Mouse (Mus musculus): ENCODE measurements around the gene Olfr1282.
"Not testable (repeated sequence)": the region's sequence is repeated elsewhere in the genome, so short reads cannot be mapped to it uniquely, and the experiment has no call there.

Olfr1282 gene

GRCm38 (mm10) chr2:111335976-111336375 lies at the start of gene Olfr1282:
Olfr1282 (minus strand) TSS chr2:111336076.
- DNase-seq (ENCODE audit: low read depth), result no peak

GRCm38 (mm10) chr2:111375222-111375621 lies 39.3 kb upstream of the Olfr1282 start, which contains the start of gene Olfr1284:
Olfr1284 (plus strand) TSS chr2:111375522.
- no peak for DNase-seq (ENCODE audit: low read depth)

GRCm38 (mm10) chr2:111366490-111366889 lies 30.6 kb upstream of the Olfr1282 start, which contains the start of gene Olfr1283:
Olfr1283 (plus strand) TSS chr2:111366790.
- no peak for DNase-seq (ENCODE audit: low read depth)

GRCm38 (mm10) chr2:111333721-111334120 lies 2.2 kb downstream of the Olfr1282 start:
- DNase-seq (ENCODE audit: low read depth), result not testable (repeated sequence)

- no peak for DNase-seq (ENCODE audit: low read depth)
These were observed 9.7 kb downstream of the Olfr1282 start, which contains the start of gene Olfr1281 for GRCm38 (mm10) chr2:111326220-111326619. Olfr1281 (plus strand) TSS chr2:111326520.

- DNase-seq (ENCODE audit: low read depth), result no peak
These were observed 22.2 kb downstream of the Olfr1282 start, which contains the start of gene Olfr1280 for GRCm38 (mm10) chr2:111313717-111314116. Olfr1280 (plus strand) TSS chr2:111314017.

- DNase-seq (ENCODE audit: low read depth), result no peak
These were observed 35.5 kb downstream of the Olfr1282 start, which contains the start of gene Olfr1279 for GRCm38 (mm10) chr2:111300374-111300773. Olfr1279 (plus strand) TSS chr2:111300635.

GRCm38 (mm10) chr2:111298541-111298940 lies 37.3 kb downstream of the Olfr1282 start:
- no peak for DNase-seq (ENCODE audit: low read depth)

- no peak for DNase-seq (ENCODE audit: low read depth)
These were observed 46.0 kb downstream of the Olfr1282 start, which contains the start of gene Olfr1278 for GRCm38 (mm10) chr2:111289836-111290235. Olfr1278 (plus strand) TSS chr2:111290136.

Data from 416B (cell line).